Mouse (Mus musculus): ENCODE measurements around the gene Smurf1.
A peak's percentile ranks its signal among the peaks of the same experiment; 100 is the strongest.

Smurf1 gene

DNA sequence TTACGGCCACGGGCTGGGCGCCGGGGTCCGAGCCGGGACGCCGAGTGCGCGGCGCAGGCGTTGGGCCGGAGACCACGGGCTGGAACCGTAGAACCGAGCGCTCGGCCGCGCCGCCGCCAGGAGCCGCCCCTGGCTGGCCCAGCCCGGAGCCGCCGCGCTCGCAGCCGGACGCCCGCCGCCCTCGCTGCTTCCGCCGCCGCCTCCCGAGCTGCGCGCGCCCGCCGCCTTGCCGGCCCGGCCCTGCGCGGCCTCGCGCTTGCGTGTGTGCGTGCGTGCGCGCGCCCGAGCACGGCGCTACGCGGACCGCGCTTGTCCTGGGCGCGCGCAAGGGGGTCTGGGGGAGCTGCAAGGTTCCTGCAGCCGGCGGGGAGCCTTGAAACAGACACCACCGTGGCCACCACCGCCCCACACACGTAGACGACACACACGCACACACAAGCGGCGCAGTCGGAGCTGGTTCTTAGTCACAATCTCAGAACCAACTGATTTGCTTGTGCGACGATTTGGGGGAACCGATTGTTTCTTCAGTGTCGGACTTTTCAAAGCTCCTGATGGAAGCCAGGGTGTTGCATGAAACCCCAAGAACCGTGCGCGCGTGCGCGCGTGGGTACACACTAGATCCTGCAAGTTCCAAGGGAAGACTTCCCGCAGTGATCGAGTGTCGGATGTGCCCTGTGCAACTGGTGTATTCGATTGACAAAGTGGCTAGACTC, at the start of gene Smurf1:
Gene Smurf1 (minus strand): TSS at position 209 of the 713 bp plus-strand sequence.
- DNase-seq (ENCODE audit: extremely low read depth, low read depth), result peak; percentile 45

DNA sequence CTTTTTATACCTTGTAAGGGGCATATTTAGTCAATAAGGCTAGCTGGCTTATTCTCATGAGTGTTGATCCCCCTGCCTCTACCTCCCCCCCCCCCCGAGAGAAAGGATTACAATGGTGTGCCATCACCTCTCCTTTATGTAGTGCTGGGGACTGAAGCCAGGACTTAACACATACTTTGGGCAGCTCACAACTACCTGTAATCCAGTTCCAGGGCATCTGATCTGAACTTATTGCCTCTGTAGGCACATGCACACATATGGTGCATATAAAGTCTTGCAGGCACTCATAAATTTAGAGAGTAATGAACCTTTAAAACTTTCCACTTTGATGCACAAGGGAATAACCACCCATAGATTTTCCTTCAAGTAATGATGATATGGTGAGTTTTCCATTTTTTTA, 48.6 kb upstream of the Smurf1 start:
- DNase-seq (ENCODE audit: extremely low read depth, low read depth), result no peak

DNA sequence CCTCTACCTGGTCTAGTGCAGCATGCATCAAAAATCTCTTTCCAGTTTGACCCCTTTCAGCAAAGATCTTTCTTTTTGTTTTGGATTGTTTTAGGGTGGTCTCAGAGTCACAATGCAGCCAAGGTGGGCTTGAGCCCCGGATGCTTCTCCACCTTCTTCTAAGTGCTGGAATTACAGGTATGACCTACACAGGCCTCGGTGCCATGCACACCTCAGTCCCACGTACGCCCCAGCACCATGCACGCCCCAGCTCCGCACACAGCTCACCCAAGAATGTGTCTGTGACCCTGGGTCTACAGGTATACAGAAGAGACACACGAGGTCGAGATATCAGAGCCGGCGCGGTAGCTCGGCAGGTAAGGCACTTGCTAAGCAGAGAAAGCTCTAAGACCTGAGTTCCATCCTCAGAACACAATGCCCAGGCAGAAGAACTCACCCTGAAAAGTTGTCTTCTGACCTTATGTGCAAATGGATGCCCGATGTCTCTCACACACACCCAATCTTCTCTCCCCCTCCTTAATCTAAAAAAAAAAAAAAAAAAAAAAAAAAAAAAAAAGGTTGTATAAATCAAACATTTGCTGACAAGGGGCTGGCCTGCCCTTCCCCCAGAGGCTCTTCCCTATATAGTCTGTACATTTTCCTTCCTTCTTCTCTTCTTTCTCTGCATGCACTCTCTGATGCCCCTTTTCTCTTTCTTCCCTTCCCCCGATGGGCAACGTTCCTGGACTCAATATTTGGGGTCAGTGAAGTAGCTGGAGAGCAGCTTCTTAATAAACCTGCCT, 43.4 kb upstream of the Smurf1 start:
- DNase-seq (ENCODE audit: extremely low read depth, low read depth), result no peak

DNA sequence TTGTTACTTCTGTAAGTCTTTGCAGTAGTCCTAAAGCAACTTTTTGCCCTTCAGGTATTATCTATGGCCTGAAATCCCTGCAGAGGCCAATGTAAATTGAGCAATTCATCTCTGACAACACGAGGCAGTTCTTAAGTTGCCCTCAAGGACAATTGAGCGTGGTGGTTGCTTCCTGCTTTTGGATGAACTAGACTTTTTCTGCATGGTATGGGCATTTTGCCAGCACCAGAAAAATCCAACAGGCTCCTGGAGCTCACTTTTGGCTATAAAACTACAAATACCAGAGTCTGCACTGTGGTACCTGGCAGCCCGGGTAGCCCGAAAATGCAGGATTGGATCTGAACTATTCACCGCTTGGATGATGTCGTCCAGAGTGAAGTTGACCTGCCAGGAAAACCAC, 39.9 kb upstream of the Smurf1 start:
- DNase-seq (ENCODE audit: extremely low read depth, low read depth), result no peak

DNA sequence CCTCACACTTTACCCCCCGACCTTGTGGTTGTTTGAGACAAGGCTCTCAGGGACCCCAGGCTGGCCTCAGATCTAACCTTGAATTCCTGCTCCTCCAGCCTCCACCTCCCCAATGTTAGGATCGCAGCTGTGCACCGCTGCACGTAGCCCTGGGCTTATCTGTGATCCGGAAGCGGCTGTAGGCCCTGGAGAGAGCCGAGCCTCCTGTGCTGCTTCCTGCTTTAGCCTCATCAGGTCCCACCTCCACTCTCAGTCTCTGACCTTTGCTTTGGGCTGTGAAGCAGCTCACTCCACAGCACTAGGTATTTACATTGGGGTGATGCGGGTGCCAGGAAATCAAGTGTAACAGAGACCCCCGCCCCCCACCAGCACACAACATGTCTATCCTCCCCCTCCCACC, 38.8 kb upstream of the Smurf1 start:
- DNase-seq (ENCODE audit: extremely low read depth, low read depth), result no peak

DNA sequence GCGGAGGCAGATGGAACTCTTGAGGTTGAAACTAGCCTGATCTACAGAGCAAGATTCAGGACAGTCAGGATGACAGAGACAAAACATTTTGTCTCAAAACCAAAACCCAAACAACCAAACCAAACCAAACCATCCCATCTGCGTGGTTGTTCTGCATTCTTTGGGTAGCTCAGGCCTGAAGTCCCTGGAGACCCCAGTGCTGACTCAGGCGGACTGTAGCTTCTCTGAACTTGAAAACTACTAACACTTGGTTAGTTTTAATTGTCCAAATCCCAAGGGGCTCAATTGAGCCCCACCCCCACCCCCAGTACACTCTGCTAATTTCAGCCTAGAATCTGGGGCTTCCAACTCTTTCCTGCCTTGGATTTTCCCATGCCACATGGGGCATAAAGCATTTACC, 37.7 kb upstream of the Smurf1 start:
- no peak for DNase-seq (ENCODE audit: extremely low read depth, low read depth)

DNA sequence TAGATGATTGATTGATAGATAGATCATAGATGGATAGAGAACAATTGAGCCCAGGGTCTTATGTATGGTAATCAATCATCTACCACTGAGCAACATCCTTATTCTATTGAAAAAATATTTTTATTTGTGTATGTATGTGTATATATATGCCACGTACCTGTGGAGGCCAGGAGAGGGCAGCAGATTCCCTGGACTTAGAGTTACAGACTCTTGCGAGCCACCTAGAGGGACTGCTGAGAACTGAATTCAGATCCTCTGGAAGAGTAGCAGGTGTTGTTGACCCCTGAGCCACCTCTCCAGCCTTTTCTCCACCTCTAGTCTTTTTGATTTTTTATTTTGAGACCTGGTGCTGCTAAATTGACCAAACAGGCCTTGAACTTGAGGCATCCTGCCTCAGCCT, 32.8 kb upstream of the Smurf1 start:
- peak; percentile 67 for DNase-seq (ENCODE audit: extremely low read depth, low read depth)

DNA sequence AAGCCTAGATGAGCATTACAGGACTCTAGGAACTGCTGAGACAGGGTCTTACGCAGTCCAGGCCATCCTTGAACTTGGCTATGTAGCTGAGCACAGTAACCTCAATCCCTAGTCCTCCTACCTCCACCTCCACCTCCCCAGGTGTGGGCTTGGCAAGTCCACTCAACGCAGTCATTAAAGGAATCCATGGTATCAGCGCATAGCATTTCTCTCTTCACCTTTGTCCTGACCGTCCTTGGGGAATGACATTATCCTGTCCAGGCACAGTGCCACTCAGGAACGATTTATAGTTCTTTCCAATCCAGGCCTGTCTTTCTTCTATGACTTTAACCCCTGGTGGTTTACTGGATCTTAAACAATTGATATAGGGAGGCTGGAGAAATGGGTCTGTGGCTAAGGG, 24.8 kb upstream of the Smurf1 start:
- no peak for DNase-seq (ENCODE audit: extremely low read depth, low read depth)

DNA sequence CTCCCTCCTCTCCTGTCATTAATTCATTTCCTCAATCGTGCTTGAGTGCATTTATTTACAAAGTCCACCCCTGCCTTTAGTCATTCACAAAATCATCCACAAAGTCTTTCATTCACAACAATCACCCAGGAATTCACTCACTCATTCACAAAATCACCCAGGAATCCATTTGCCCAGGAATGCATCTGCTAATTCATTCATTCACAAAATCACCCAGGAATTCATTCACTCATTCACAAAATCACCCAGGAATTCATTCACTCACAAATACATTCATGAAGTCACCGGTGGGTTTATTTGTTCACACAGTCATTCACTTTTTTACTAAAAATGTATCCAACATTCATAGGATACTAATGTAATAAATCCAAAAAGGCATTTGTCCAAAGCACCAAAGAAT, 24.4 kb upstream of the Smurf1 start:
- no peak for DNase-seq (ENCODE audit: extremely low read depth, low read depth)

DNA sequence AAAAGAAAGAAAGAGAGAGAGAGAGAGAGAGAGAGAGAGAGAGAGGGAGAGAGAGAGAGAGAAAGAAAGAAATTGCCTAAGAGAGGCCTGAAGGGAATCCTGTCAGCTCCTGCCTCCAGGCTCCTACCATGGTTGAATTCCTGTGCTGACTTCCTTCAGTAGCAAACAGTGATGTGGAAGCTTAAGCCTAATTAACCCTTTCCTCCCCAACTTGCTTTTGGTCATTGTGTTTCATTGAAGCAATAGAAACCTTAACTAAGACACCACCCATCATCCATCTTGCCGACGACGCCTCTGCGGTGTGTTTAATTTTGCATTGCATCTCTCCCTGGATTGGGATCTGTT, 23.4 kb upstream of the Smurf1 start:
- no peak for DNase-seq (ENCODE audit: extremely low read depth, low read depth)

DNA sequence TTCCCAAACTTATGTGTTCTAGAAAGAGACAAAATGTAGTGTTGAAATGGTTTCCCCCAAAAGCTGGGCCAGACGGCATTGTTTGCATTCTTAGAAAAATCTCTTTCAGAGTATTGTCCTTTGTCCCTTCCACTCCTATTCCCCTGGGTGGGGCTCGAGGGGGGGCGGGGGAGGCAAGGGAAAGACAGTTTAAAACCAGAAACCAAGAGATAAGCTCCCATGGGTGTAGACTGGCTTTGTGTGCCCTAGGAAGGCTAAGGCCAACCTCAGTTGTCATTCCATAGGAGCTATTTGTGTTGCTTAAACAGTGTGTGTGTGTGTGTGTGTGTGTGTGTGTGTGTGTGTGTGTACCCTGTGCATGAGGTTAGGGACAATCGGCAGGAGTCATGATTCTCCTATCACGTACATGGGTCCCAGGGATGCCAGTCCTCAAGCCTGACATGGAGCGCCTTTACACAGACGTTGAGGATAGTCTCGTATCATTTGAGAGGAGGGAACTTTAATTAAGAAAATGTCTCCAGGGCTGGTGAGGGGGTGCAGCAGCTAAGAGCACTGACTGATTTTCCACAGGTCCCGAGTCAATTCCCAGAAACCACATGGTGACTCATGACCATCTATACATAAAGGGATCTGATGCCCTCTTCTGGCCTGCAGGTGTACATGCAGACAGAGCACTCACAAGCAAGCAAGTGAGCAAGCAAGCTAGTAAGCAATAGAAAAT, 22.9 kb upstream of the Smurf1 start:
- DNase-seq (ENCODE audit: extremely low read depth, low read depth), result peak; percentile 39

DNA sequence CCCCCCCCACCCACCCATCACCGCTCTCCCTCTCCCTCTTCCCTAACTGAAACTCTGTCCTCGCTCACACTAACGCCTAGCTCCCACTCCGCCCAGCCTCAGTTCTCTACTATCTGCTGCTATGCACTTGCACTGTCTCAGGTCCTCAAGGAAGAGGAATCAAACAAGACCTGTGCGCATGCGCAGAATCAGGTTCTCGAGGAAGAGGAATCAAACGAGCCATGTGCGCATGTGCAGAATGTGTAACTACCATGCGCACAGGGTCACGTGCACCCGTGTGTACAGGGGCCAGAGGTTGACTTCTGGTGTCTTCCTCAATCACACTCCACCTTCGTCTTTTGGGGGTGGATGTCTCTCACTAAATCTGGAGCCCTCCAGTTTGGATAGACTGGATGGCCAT, 21.9 kb upstream of the Smurf1 start:
- no peak for DNase-seq (ENCODE audit: extremely low read depth, low read depth)

DNA sequence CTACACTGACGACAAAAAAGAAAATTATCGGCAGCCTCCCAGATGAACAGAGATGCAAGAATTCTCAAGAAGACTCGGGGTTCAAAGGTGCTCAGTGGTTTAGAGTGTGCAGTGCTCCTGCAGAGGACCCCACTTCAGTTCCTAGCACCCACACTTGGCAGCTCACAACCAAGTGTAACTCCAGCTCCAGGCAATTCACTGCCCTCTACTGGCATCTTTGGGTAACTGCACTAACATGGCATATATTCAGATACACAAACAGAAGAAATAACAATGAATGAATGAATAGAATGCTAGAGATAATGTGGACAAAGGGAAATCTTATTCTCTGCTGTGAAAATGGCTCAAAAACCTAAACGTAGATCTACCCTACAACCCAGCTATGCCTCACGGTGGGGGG, 19.2 kb upstream of the Smurf1 start:
- no peak for DNase-seq (ENCODE audit: extremely low read depth, low read depth)

DNA sequence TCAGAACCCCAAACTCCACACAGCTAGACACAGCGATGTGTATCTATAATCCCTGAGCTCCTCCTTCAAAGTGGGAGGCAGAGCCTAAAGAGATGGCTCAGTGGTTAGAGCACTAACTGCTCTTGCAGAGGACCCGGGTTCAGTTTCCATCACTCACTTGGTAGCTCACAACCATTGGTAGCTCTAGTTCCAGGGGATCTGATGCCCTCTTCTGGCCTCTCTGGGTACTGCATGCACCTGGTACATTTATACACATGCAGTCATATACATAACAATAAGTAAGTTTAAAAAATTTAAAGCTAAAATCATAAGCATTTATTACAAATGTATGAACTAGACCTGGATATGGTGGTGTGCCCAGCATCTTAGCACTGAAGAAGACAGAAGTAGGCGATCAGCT, 17.6 kb upstream of the Smurf1 start:
- DNase-seq (ENCODE audit: extremely low read depth, low read depth), result no peak

DNA sequence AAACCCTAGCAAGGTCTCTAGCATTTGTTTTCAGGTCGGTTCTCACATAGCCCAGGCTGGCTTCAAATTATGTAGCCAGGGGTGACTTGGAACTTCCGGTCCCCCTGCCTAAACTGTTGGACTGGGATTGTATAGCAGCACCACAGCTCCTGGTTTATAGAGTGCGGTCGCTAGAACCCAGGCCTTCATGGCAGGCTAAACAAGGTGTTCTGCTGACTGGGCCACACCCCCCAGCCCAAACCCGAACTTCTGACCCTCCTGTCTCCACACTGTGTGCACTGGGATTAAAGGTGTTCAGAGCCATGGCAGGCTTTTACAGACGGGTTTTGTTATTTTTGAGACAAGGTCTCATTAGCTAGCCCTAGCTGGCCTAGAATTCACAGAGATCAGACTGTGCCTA, 13.5 kb upstream of the Smurf1 start:
- DNase-seq (ENCODE audit: extremely low read depth, low read depth), result no peak

DNA sequence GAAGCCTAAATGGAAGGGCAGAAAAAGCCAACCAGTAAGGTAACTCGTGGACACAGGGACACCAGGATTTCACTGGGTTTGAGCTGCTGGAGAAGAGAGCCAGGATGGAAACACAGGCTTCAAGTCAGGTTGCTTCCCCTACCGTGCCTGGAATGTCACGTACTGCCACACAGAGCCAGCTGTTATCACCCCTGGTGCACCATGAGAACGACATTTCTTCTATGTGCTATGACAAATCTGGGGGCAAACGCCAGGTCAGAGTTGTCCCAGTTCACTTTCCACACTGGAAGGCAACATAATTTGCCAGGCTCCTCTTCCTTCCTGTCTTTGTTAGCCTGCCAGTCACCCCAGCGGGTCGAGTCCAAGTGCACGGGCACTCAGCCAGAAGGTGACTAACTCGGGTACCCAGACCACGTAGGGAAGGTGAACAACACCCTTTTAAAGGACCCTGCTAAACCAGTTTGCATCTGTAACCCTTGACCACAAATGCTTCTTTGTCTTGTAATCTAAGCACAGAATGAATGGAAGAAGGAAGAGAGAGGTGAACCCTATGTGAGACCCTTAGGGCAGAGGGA, 13.0 kb upstream of the Smurf1 start:
- no peak for DNase-seq (ENCODE audit: extremely low read depth, low read depth)

DNA sequence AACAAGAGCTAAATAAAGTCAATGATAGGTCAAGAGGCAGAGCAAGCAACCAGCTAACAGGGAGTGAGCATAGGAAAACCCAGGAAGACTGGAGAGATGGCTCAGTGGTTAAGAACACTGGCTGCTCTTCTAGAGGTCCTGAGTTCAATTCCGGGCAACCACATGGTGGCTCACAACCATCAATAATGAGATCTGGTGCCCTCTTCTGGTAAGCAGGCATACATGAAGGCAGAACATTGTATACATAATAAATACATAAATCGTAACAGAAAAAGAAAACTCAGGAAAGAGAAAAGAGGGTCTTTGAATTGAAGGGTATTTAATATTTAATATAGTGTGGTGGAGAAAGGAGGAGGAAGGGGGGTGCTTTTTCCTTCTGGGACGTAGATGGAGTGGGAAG, 5.6 kb upstream of the Smurf1 start:
- no peak for DNase-seq (ENCODE audit: extremely low read depth, low read depth)

DNA sequence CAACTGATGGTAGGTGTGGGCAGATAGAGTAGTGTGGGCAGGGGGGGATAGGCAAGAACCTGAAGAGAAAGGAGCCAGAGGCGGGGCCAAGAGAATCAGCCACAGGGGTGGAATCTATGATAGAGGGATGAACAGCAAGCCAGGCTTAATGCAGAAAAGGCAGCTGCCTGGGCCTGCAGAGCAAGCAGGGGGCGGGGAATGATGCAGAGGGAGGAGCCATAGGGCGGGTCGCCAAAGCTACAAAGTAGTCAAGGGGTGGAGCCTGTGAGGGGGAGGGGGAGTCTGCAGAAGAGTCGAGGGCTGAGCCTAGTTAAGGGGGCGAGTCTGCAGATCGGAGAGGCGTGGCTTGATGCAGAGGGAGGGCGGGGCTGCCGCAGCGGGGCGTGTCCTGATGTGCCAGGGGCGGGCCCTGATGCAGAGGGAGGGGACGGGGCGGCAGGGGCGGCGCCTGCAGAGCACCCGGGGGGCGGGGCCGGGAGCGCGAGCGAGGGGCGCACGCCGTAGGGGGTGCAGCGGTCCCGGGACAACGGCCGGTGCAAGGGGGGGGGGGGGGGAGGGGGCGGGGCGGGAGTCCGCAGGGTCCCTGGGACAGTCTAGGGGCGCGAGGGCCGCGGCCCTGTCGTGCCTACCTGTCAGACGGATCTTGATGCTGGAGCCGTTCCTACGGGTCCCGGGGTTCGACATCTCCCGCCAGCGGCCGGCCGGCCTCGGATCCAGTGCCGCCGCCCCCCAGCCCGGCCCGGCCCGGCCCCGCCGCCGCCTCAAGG, 592 bp downstream of the Smurf1 start:
- peak; percentile 77 for DNase-seq (ENCODE audit: extremely low read depth, low read depth)

DNA sequence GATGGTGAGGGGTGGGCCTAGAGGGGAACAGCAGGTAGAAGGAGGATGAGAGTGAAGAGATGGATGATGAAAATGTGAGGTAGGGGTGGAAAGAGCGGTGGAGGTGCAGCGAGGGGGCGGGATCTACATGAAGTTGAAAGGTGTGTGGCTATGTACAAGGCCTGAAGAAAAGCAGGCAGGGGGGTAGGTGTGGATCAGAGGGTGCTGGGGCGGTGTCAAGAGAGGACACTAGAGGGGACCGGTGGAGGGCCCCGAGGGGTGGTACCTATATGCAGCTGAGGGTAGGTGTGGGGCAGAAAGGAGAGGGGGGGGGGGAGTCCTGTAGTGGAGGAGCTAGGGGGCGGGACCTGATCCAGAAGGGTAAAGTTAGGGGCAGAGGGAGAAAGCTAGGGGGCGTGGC, 1.2 kb downstream of the Smurf1 start:
- DNase-seq (ENCODE audit: extremely low read depth, low read depth), result no peak

DNA sequence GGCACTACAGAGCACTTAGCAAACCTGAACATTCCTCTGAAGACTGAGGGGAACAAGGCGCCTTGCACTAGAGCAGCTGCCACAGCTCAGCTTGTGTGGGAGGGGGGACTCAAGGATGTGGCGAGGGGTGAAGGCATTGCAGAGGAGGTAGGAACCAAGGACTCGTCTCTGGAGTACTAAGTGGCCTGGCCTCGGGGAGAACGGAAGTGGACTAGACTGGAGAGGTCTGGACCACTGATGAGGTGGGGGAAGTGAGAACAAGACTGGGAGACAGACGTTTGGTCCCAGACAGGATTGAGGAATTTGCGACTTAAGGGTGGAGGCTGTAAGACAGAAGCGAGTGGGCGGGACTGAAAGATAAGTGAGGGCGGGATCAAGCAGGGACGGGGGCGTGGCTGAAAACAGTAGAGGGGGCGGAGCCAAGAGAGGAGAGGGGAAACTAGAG, 1.8 kb downstream of the Smurf1 start:
- DNase-seq (ENCODE audit: extremely low read depth, low read depth), result peak; percentile 41

DNA sequence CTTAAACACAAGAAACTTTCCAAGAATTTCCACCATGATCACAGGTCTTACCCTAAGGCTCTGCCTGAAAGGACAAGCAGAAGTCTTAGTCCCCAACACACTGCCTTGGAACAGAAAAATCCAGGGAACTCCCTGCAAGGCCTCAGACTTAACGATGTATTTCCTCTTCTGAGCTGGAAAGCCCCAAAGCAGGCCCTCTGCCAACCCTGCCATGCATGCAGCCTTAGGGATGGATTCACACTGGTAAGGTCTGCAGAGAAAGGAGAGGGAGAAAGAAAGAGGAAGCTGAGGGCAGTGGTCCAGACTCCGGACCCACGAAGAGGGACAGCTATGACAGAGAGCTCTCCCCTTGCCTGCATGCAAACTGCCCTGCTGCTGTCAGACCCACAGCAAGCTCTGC, 2.2 kb downstream of the Smurf1 start:
- no peak for DNase-seq (ENCODE audit: extremely low read depth, low read depth)

Measured in MEL-GATA-1-ER (cell line).